Mouse (Mus musculus): ENCODE measurements at regions not wholly inside any gene's neighbourhood (a gene's known extent, or its start where the extent isn't known, plus 50 kb on each side); places are given as distances from the start of the nearest gene placed in this dataset.

DNA sequence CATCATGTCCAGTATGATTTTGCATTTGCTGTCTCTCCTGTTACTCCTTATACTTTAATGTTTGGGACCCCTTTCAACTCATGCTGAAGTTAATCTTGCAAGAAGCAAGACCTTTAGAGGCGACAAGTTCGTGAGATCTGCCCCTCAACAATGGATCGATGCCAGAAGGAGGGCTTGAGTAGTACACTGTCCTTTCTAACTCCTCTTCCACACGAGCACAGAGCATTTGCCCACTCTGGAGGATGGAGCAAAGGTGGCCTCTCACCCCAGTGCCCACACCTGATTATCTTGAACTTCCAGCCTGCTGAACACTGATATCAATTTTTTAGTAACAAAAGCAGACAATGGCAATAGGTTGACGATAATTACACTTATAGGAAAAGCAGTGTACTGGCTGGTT lies 448.1 kb downstream of the Adgrl2 start:
- WGBS, result 86% methylated on average over 5 of the region's 5 CpGs
- H3K27me3 ChIP-seq, result no peaks in the 10 kb centered on the region
- peaks cover 6% of the 10 kb centered on the region; the same call in 1 of the 2 replicates for H3K4me1 ChIP-seq
- no peak overlapping the region for H3K27ac ChIP-seq (replicated peaks)
- no peak overlapping the region for H3K9ac ChIP-seq (replicated peaks)
- H3K36me3 ChIP-seq, result no peaks in the 10 kb centered on the region
- H3K4me2 ChIP-seq (replicated peaks), result no peak overlapping the region
- H3K9me3 ChIP-seq, result no peaks in the 10 kb centered on the region
- H3K4me3 ChIP-seq, result no peak overlapping the region
- no peak for ATAC-seq (replicated peaks)

DNA sequence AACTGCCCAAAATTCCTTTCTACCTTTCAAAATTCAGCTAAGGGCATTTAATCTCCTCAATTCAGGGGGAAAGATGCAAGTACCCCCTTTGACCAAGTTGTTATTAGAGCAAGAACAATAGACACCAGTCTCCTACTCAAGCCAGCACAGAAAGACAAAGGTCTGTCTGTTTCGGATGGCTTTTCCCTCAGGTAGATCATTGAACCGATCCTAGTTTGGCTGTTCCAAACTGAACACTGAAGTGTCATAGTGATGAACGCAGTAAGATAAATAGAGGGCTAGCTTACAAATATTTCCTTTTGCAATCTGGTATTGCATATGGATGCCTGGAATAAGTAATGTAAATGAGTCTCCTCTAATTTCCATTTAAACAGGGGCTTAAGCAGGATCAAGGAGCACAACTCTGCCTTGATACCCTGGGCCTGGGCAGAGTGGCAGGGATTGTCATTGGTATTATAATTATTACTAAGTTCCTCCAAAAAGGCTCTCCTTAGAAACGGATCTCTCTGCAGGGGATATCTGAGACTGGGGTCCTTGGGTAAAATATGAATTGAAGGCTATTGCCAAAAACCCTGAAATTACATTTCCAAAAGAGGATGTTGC lies 452.6 kb downstream of the Adgrl2 start:
- no peak overlapping the region for H3K4me3 ChIP-seq
- 15% methylated on average over 4 of the region's 4 CpGs for WGBS
- no peaks in the 10 kb centered on the region for H3K27me3 ChIP-seq
- no peaks in the 10 kb centered on the region for H3K9me3 ChIP-seq
- H3K4me1 ChIP-seq, result peaks cover 6% of the 10 kb centered on the region; the same call in 1 of the 2 replicates
- ATAC-seq (replicated peaks), result no peak
- H3K4me2 ChIP-seq (replicated peaks), result no peak overlapping the region
- no peak overlapping the region for H3K9ac ChIP-seq (replicated peaks)
- no peaks in the 10 kb centered on the region for H3K36me3 ChIP-seq
- H3K27ac ChIP-seq (replicated peaks), result no peak overlapping the region

GRCm38 (mm10) chr3:148529893-148530292 lies 460.5 kb downstream of the Adgrl2 start:
- Histone ChIP-seq H3K27ac (replicated peaks) (no peak overlapping the region), H3K4me2 (replicated peaks) (no peak overlapping the region), H3K36me3 (0 out of 2 replicates have a peak, but pooled peaks cover 2% of the 10 kb centered on the region), H3K4me3 (no peak overlapping the region), H3K9ac (replicated peaks) (no peak overlapping the region), H3K4me1 (no peaks in the 10 kb centered on the region), H3K27me3 (no peaks in the 10 kb centered on the region), H3K9me3 (no peaks in the 10 kb centered on the region)
- WGBS, result 93% methylated on average over 2 of the region's 2 CpGs
- no peak for ATAC-seq (replicated peaks)

DNA sequence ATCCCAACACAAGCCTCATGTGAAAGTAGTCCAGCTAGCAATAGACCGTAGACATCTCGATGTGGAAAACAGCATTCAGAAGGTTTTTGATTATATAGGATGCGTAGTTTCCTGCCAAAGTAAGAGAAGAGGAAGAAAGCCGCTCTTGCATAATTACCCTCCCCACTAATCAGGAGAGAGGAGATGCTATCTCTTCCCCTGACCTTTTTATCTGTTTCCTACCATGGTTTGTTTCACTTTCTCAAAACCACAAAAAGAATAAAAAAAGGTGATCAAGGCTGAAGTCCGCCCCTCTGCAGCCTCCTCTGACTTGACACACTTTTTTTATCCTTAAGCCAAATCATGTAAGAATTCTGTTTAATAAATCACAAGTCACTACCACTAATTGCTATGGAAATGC lies 480.0 kb downstream of the Adgrl2 start:
- H3K36me3 ChIP-seq, result no peaks in the 10 kb centered on the region
- no peak overlapping the region for H3K27ac ChIP-seq (replicated peaks)
- H3K9me3 ChIP-seq, result no peaks in the 10 kb centered on the region
- WGBS, result 93% methylated on average over 5 of the region's 5 CpGs
- H3K4me1 ChIP-seq, result no peaks in the 10 kb centered on the region
- no peak overlapping the region for H3K9ac ChIP-seq (replicated peaks)
- ATAC-seq (replicated peaks), result no peak
- H3K4me3 ChIP-seq, result no peak overlapping the region
- H3K27me3 ChIP-seq, result no peaks in the 10 kb centered on the region
- H3K4me2 ChIP-seq (replicated peaks), result no peak overlapping the region

- H3K27ac ChIP-seq (replicated peaks), result no peak overlapping the region
- H3K9ac ChIP-seq (replicated peaks), result no peak overlapping the region
- H3K4me1 ChIP-seq, result no peaks in the 10 kb centered on the region
- H3K4me2 ChIP-seq (replicated peaks), result no peak overlapping the region
- WGBS, result 93% methylated on average over 2 of the region's 2 CpGs
- no peak for ATAC-seq (replicated peaks)
- no peaks in the 10 kb centered on the region for H3K36me3 ChIP-seq
- no peaks in the 10 kb centered on the region for H3K9me3 ChIP-seq
- no peak overlapping the region for H3K4me3 ChIP-seq
- H3K27me3 ChIP-seq, result no peaks in the 10 kb centered on the region
Measured at GRCm38 (mm10) chr3:148504928-148505327, 485.4 kb downstream of the Adgrl2 start.

GRCm38 (mm10) chr3:148503432-148503831 lies 486.9 kb downstream of the Adgrl2 start:
- Histone ChIP-seq H3K4me1 (no peaks in the 10 kb centered on the region), H3K27ac (replicated peaks) (no peak overlapping the region), H3K4me2 (replicated peaks) (no peak overlapping the region), H3K4me3 (no peak overlapping the region), H3K27me3 (no peaks in the 10 kb centered on the region), H3K36me3 (no peaks in the 10 kb centered on the region), H3K9me3 (no peaks in the 10 kb centered on the region), H3K9ac (replicated peaks) (no peak overlapping the region)
- ATAC-seq (replicated peaks), result no peak
- WGBS, result 80% methylated on average over 1 of the region's 1 CpGs

- no peaks in the 10 kb centered on the region for H3K4me1 ChIP-seq
- no peak overlapping the region for H3K4me3 ChIP-seq
- H3K27me3 ChIP-seq, result no peaks in the 10 kb centered on the region
- 77% methylated on average over 3 of the region's 3 CpGs for WGBS
- H3K4me2 ChIP-seq (replicated peaks), result no peak overlapping the region
- no peaks in the 10 kb centered on the region for H3K36me3 ChIP-seq
- ATAC-seq (replicated peaks), result no peak
- H3K9ac ChIP-seq (replicated peaks), result no peak overlapping the region
- H3K9me3 ChIP-seq, result no peaks in the 10 kb centered on the region
- no peak overlapping the region for H3K27ac ChIP-seq (replicated peaks)
Measured at GRCm38 (mm10) chr3:148501801-148502200, 488.6 kb downstream of the Adgrl2 start.

DNA sequence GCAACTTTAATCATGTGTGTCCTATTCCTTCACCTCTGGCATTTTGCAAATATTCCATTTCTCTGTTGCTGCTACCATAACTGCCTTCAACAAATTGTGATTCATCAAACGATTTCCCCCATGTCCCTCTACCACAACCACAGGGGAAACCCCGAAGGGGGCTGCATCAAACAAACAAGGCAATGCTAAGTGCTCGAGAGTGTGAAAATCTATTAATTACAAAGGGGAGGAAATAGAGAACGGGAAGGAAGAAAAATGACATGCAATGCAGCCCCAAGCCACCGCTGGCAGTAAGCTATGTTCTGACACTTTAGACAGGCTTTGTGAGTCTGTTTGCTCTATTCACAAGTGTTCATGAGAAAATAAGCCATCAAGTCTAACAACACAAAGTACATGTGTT lies 493.7 kb downstream of the Adgrl2 start:
- Histone ChIP-seq H3K9me3 (no peaks in the 10 kb centered on the region), H3K27ac (replicated peaks) (no peak overlapping the region), H3K9ac (replicated peaks) (no peak overlapping the region), H3K4me1 (no peaks in the 10 kb centered on the region), H3K4me2 (replicated peaks) (no peak overlapping the region), H3K27me3 (no peaks in the 10 kb centered on the region), H3K36me3 (no peaks in the 10 kb centered on the region), H3K4me3 (no peak overlapping the region)
- no peak for ATAC-seq (replicated peaks)
- WGBS, result 81% methylated on average over 5 of the region's 5 CpGs

DNA sequence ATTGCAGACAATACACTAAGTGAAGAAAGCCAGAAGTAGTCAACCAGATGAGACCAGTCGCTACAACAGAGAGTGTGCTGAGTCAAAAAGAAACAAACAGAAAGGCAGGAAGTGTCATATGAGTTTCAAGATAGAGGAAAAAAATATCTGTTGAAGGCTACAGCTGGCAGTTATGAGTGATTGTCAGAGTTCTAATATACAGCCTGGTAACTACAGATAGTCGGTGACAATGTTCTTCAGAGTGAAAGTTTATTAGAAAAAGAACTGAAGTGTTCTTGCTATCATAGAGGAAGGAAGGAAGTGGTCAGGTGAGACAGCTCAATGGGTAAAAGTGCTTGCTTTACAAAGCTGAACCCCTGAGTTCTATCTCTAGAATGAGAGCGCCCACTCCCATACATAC lies 499.1 kb downstream of the Adgrl2 start:
- Histone ChIP-seq H3K9me3 (no peaks in the 10 kb centered on the region), H3K36me3 (no peaks in the 10 kb centered on the region), H3K27me3 (no peaks in the 10 kb centered on the region), H3K4me2 (replicated peaks) (no peak overlapping the region), H3K4me3 (no peak overlapping the region), H3K27ac (replicated peaks) (no peak overlapping the region), H3K9ac (replicated peaks) (no peak overlapping the region), H3K4me1 (no peaks in the 10 kb centered on the region)
- 77% methylated on average over 3 of the region's 3 CpGs for whole genome bisulfite sequencing
- no peak for ATAC-seq (replicated peaks)

DNA sequence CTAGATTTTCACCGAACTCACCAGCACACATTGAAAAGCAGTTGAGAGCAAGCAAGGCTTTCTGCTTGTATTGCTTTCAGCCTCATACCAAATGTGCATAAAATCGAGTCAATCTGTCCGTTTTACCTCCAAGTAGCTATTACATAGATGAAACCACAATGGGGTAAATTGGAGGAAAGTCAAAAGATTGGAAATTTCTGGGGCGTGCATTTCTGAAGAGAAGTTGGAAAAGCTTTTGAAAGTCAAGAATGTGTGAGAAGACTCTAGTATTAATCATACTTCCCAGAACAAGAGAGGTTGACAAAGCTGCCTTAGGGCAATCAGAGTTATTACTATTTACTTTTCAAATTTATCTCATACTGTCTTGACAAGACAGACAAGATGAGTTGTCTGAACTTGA lies 501.2 kb downstream of the Adgrl2 start:
- Histone ChIP-seq H3K4me1 (no peaks in the 10 kb centered on the region), H3K9me3 (no peaks in the 10 kb centered on the region), H3K9ac (replicated peaks) (no peak overlapping the region), H3K4me2 (replicated peaks) (no peak overlapping the region), H3K4me3 (no peak overlapping the region), H3K36me3 (no peaks in the 10 kb centered on the region), H3K27ac (replicated peaks) (no peak overlapping the region), H3K27me3 (no peaks in the 10 kb centered on the region)
- 87% methylated on average over 4 of the region's 4 CpGs for WGBS
- ATAC-seq (replicated peaks), result no peak

DNA sequence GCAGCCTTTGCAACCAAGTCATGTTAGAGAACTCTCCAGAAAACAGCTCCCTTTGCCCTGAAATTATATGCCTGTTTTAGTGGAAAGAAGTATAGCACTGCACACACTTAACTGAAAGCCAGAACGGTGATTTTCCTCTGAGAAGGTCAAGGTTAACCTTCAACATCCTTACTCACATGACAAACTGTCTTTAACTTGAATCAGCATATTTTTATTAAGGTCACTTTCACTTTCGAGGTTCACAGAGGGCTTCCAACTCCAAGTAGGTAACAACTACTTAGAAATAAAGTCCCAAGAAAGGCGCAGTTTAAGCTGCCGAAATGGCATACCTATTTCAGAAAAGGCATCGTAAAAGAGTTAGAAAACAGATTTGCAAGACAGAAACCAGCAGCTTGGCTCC lies 502.4 kb downstream of the Adgrl2 start:
- H3K36me3 ChIP-seq, result no peaks in the 10 kb centered on the region
- ATAC-seq (replicated peaks), result no peak
- no peaks in the 10 kb centered on the region for H3K4me1 ChIP-seq

DNA sequence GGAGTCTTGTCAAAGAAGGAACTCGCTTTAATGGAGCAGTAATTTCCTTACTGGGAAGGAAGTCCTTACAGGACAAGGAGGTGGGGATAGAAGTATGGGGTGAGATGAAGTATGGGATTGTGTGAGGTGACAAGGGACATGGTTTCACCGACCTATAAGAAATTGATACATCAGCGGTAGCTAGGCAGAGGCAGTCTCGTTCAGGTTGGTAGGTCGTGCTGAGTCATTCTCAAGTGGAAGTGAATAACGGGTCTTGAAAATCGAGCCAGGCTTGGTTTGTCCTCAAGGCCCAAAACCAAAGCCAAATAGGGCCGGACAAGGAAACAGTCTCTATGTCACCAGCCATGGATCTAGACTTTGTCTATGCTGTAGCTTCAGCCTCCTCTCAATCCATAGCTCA lies 514.5 kb downstream of the Adgrl2 start:
- Histone ChIP-seq H3K9me3 (no peaks in the 10 kb centered on the region), H3K4me2 (replicated peaks) (no peak overlapping the region), H3K4me1 (no peaks in the 10 kb centered on the region), H3K36me3 (no peaks in the 10 kb centered on the region), H3K27ac (replicated peaks) (no peak overlapping the region), H3K4me3 (no peak overlapping the region), H3K9ac (replicated peaks) (no peak overlapping the region), H3K27me3 (no peaks in the 10 kb centered on the region)
- no peak for ATAC-seq (replicated peaks)
- 93% methylated on average over 8 of the region's 8 CpGs for WGBS

More for the DNA sequence above, 502.4 kb downstream of the Adgrl2 start:
- WGBS, result 92% methylated on average over 5 of the region's 5 CpGs
- Histone ChIP-seq H3K27me3 (no peaks in the 10 kb centered on the region), H3K4me2 (replicated peaks) (no peak overlapping the region), H3K27ac (replicated peaks) (no peak overlapping the region), H3K9me3 (no peaks in the 10 kb centered on the region), H3K4me3 (no peak overlapping the region), H3K9ac (replicated peaks) (no peak overlapping the region)

DNA sequence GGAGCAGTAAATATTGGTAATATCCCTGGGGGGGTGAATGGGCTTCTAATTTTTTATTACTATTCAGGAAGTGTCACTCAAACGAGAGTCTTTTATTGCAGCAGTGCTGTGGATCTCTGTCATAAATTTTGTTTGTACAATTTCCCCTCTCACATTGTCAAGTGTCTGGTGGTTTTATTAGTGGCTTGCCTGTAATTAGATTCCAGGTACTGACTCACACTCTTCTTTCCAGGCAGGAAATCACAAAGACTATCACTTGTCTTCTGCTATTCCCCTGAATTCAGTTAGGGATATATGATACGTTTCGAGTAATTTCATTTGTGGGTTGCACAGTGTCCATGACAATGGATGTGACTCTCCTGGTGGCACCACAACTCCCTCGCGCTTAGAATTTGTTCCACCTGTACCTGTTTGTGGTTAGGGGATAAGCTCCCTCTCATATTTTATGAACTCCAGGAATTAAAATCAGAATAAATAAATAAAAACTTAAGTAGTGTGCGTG lies 517.4 kb downstream of the Adgrl2 start:
- no peak overlapping the region for H3K27ac ChIP-seq (replicated peaks)
- no peaks in the 10 kb centered on the region for H3K9me3 ChIP-seq
- no peak overlapping the region for H3K4me2 ChIP-seq (replicated peaks)
- no peaks in the 10 kb centered on the region for H3K27me3 ChIP-seq
- WGBS, result 92% methylated on average over 6 of the region's 6 CpGs
- no peaks in the 10 kb centered on the region for H3K4me1 ChIP-seq
- no peaks in the 10 kb centered on the region for H3K36me3 ChIP-seq
- no peak overlapping the region for H3K4me3 ChIP-seq
- ATAC-seq (replicated peaks), result no peak
- no peak overlapping the region for H3K9ac ChIP-seq (replicated peaks)
